ENCODE assay signal across 27 mouse cellular contexts in genomic region chr9:47882372-47882771, GRCm38 (mm10).
DNase-seq lines count a peak whose midpoint lies in the region; ATAC-seq and TF ChIP-seq lines count a peak whose summit lies in the region.
"Had no signal": no experiment of that assay in that cellular context is flagged by ENCODE, and none has a peak within 500 bp of the region (broad histone marks: within the 10 kb centered on the region; RNA-seq: fewer than 3 reads in every experiment).

No protein-coding gene starts in this region.

- no peak for TF ChIP-seq CTCF in midbrain, postnatal 0 days (IDR thresholded peaks at IDR 0.05)

- H3K4me2 ChIP-seq in heart, embryonic 11.5 days: peak overlapping the region; percentile 31
- no peak overlapping the region for H3K4me2 ChIP-seq in hindbrain, embryonic 13.5 days
- no peak overlapping the region for H3K4me2 ChIP-seq in hindbrain, embryonic 12.5 days (replicated peaks)
- H3K4me2 ChIP-seq in midbrain, embryonic 13.5 days (replicated peaks): peak overlapping the region; percentile 18; the same call in 1 of the 2 replicates
- H3K4me2 ChIP-seq in midbrain, postnatal 0 days (ENCODE audit: low read depth, low read length, poor library complexity, severe bottlenecking): no peak overlapping the region
- H3K4me2 ChIP-seq: embryonic facial prominence, embryonic 12.5 days; forebrain, embryonic 15.5 days; limb, embryonic 12.5 days; liver, embryonic 15.5 days; lung, embryonic 15.5 days; stomach, embryonic 15.5 days had no signal

- ATAC-seq in heart, embryonic 11.5 days (replicated peaks; ENCODE audit: insufficient number of reproducible peaks, low FRiP score, low TSS enrichment): no peak
- ATAC-seq in hindbrain, embryonic 13.5 days (ENCODE audit: low FRiP score): no peak
- ATAC-seq in hindbrain, embryonic 12.5 days (ENCODE audit: low FRiP score): no peak
- peak; percentile 58; the same call in 1 of the 2 replicates for ATAC-seq in midbrain, embryonic 13.5 days
- no peak for ATAC-seq in midbrain, postnatal 0 days (ENCODE audit: low FRiP score)
- ATAC-seq: forebrain, embryonic 15.5 days; intestine, embryonic 16.5 days; Patski had no signal

- H3K27me3 ChIP-seq in heart, embryonic 11.5 days (ENCODE audit: control insufficient read depth, insufficient read depth, low read length): 0 out of 2 replicates have a peak, but pooled peaks cover 2% of the 10 kb centered on the region
- H3K27me3 ChIP-seq in hindbrain, embryonic 13.5 days: peaks cover 10% of the 10 kb centered on the region; the same call in 1 of the 2 replicates
- H3K27me3 ChIP-seq in hindbrain, embryonic 12.5 days: peaks cover 6% of the 10 kb centered on the region; the same call in 1 of the 2 replicates
- H3K27me3 ChIP-seq in midbrain, embryonic 13.5 days: peaks cover 4% of the 10 kb centered on the region; the same call in 1 of the 2 replicates
- H3K27me3 ChIP-seq in midbrain, embryonic 10.5 days (ENCODE audit: low read depth, poor library complexity, severe bottlenecking): peaks cover 18% of the 10 kb centered on the region
- no peaks in the 10 kb centered on the region for H3K27me3 ChIP-seq in midbrain, postnatal 0 days (ENCODE audit: insufficient read depth, low read length)
- H3K27me3 ChIP-seq: CH12.LX; embryonic facial prominence, embryonic 12.5 days; forebrain, embryonic 15.5 days; limb, embryonic 12.5 days; liver, embryonic 15.5 days; lung, embryonic 15.5 days; stomach, embryonic 15.5 days had no signal

- H3K4me1 ChIP-seq in heart, embryonic 11.5 days (ENCODE audit: control insufficient read depth, insufficient read depth, low read length): peaks cover 3% of the 10 kb centered on the region; the same call in 1 of the 2 replicates
- peaks cover 12% of the 10 kb centered on the region for H3K4me1 ChIP-seq in hindbrain, embryonic 13.5 days (replicated peaks)
- peaks cover 7% of the 10 kb centered on the region for H3K4me1 ChIP-seq in hindbrain, embryonic 12.5 days
- peaks cover 24% of the 10 kb centered on the region for H3K4me1 ChIP-seq in midbrain, embryonic 13.5 days (replicated peaks)
- H3K4me1 ChIP-seq in midbrain, embryonic 10.5 days: peaks cover 20% of the 10 kb centered on the region
- H3K4me1 ChIP-seq in midbrain, postnatal 0 days (ENCODE audit: insufficient read depth, low read length): no peaks in the 10 kb centered on the region
- H3K4me1 ChIP-seq: liver, embryonic 15.5 days; lung, embryonic 15.5 days; stomach, embryonic 15.5 days had no signal

- 27% methylated on average over 11 of the region's 11 CpGs for WGBS in heart, embryonic 11.5 days (ENCODE audit: insufficient replicate concordance)
- WGBS in hindbrain, embryonic 13.5 days: 60% methylated on average over 11 of the region's 11 CpGs
- WGBS in hindbrain, embryonic 12.5 days: 69% methylated on average over 11 of the region's 11 CpGs
- 53% methylated on average over 11 of the region's 11 CpGs for WGBS in midbrain, embryonic 13.5 days
- 77% methylated on average over 11 of the region's 11 CpGs for WGBS in midbrain, embryonic 10.5 days
- 45% methylated on average over 11 of the region's 11 CpGs for WGBS in midbrain, postnatal 0 days

- H3K4me3 ChIP-seq in heart, embryonic 11.5 days (ENCODE audit: low read depth, low read length): no peak overlapping the region
- no peak overlapping the region for H3K4me3 ChIP-seq in hindbrain, embryonic 13.5 days
- H3K4me3 ChIP-seq in hindbrain, embryonic 12.5 days: no peak overlapping the region
- no peak overlapping the region for H3K4me3 ChIP-seq in midbrain, embryonic 13.5 days (replicated peaks)
- no peak overlapping the region for H3K4me3 ChIP-seq in midbrain, embryonic 10.5 days
- no peak overlapping the region for H3K4me3 ChIP-seq in midbrain, postnatal 0 days (ENCODE audit: low read depth, low read length)
- H3K4me3 ChIP-seq: embryonic facial prominence, embryonic 12.5 days; forebrain, embryonic 10.5 days; forebrain, embryonic 15.5 days; limb, embryonic 12.5 days; liver, embryonic 15.5 days; lung, embryonic 15.5 days; stomach, embryonic 15.5 days had no signal

- DNase-seq in heart, adult 18-20 months: no peak
- no peak for DNase-seq in midbrain, embryonic 10.5 days (ENCODE audit: low spot score)
- no peak for DNase-seq in midbrain, postnatal 0 days (ENCODE audit: low spot score)
- DNase-seq in left cerebral cortex, adult 8-10 months (ENCODE audit: low spot score in 2 of 2): no peak
- DNase-seq: adrenal gland, postnatal 10 days; cerebellum, adult 11 months; cerebellum, adult 9-10 months; cerebellum, postnatal 36 days; gastrocnemius, postnatal 25 days; kidney, adult 8-10 months; layer of hippocampus, adult 9-11 months; right cerebral cortex, postnatal 25 days had no signal

- H3K27ac ChIP-seq in heart, embryonic 11.5 days (ENCODE audit: low read depth, low read length): no peak overlapping the region
- H3K27ac ChIP-seq in hindbrain, embryonic 13.5 days: peak overlapping the region; percentile 48; the same call in 1 of the 2 replicates
- H3K27ac ChIP-seq in hindbrain, embryonic 12.5 days: no peak overlapping the region
- peak overlapping the region; percentile 69 for H3K27ac ChIP-seq in midbrain, embryonic 13.5 days
- H3K27ac ChIP-seq in midbrain, embryonic 10.5 days (replicated peaks): no peak overlapping the region; the same call in 1 of the 2 replicates
- H3K27ac ChIP-seq in midbrain, postnatal 0 days (ENCODE audit: low read depth, low read length): 0 out of 2 replicates have a peak overlapping the region, but pooled peaks have one; percentile 19
- H3K27ac ChIP-seq: embryonic facial prominence, embryonic 12.5 days; forebrain, embryonic 10.5 days; forebrain, embryonic 15.5 days; kidney, postnatal 0 days; limb, embryonic 12.5 days; liver, embryonic 15.5 days; lung, embryonic 15.5 days; stomach, embryonic 15.5 days had no signal

- H3K9me3 ChIP-seq in heart, embryonic 11.5 days (replicated peaks; ENCODE audit: control insufficient read depth, low read length): no peaks in the 10 kb centered on the region
- H3K9me3 ChIP-seq in hindbrain, embryonic 13.5 days: no peaks in the 10 kb centered on the region
- no peaks in the 10 kb centered on the region for H3K9me3 ChIP-seq in hindbrain, embryonic 12.5 days (replicated peaks)
- H3K9me3 ChIP-seq in midbrain, embryonic 13.5 days: no peaks in the 10 kb centered on the region
- no peaks in the 10 kb centered on the region for H3K9me3 ChIP-seq in midbrain, embryonic 10.5 days (replicated peaks)
- no peaks in the 10 kb centered on the region for H3K9me3 ChIP-seq in midbrain, postnatal 0 days (ENCODE audit: low read length)
- H3K9me3 ChIP-seq: embryonic facial prominence, embryonic 12.5 days; forebrain, embryonic 10.5 days; forebrain, embryonic 15.5 days; limb, embryonic 12.5 days; liver, embryonic 15.5 days; lung, embryonic 15.5 days; stomach, embryonic 15.5 days had no signal

- H3K36me3 ChIP-seq in heart, embryonic 11.5 days (ENCODE audit: control insufficient read depth, insufficient read depth, low read length): no peaks in the 10 kb centered on the region
- H3K36me3 ChIP-seq in hindbrain, embryonic 13.5 days: no peaks in the 10 kb centered on the region
- no peaks in the 10 kb centered on the region for H3K36me3 ChIP-seq in hindbrain, embryonic 12.5 days
- no peaks in the 10 kb centered on the region for H3K36me3 ChIP-seq in midbrain, embryonic 13.5 days
- no peaks in the 10 kb centered on the region for H3K36me3 ChIP-seq in midbrain, embryonic 10.5 days
- H3K36me3 ChIP-seq in midbrain, postnatal 0 days (ENCODE audit: insufficient read depth, low read length): no peaks in the 10 kb centered on the region
- H3K36me3 ChIP-seq: embryonic facial prominence, embryonic 12.5 days; forebrain, embryonic 10.5 days; forebrain, embryonic 15.5 days; limb, embryonic 12.5 days; liver, embryonic 15.5 days; lung, embryonic 15.5 days; stomach, embryonic 15.5 days had no signal

- H3K9ac ChIP-seq in heart, embryonic 11.5 days (ENCODE audit: low read depth, low read length): no peak overlapping the region
- H3K9ac ChIP-seq in hindbrain, embryonic 13.5 days: no peak overlapping the region; the same call in 1 of the 2 replicates
- no peak overlapping the region for H3K9ac ChIP-seq in hindbrain, embryonic 12.5 days
- no peak overlapping the region for H3K9ac ChIP-seq in midbrain, embryonic 13.5 days (replicated peaks)
- no peak overlapping the region for H3K9ac ChIP-seq in midbrain, postnatal 0 days (replicated peaks; ENCODE audit: low read length, poor library complexity, severe bottlenecking)
- H3K9ac ChIP-seq: embryonic facial prominence, embryonic 12.5 days; forebrain, embryonic 15.5 days; limb, embryonic 12.5 days; liver, embryonic 15.5 days; lung, embryonic 15.5 days; stomach, embryonic 15.5 days had no signal

Comparison
In these comparisons a context has a peak if more than half of its experiments do, and no peak if none do; other contexts are left out.
1. H3K27ac ChIP-seq: peak in hindbrain, embryonic 13.5 days (single experiment), midbrain, embryonic 13.5 days (single experiment) and midbrain, postnatal 0 days (single experiment); none in heart, embryonic 11.5 days (single experiment), hindbrain, embryonic 12.5 days (single experiment) and midbrain, embryonic 10.5 days (single experiment).
2. H3K4me2 ChIP-seq: peak in heart, embryonic 11.5 days (single experiment) and midbrain, embryonic 13.5 days (single experiment); none in hindbrain, embryonic 13.5 days (single experiment), hindbrain, embryonic 12.5 days (single experiment) and midbrain, postnatal 0 days (single experiment).